Mouse (Mus musculus) spleen, adult 2 months (tissue): ENCODE measurements around the gene G430095P16Rik.

Experiments used
- CTCF ChIP-seq: fragments of 200-500 bp; IDR thresholded peaks from 2 replicates; pipeline ENCODE4 v1.5.1; 2011; ENCODE audit warnings: mild to moderate bottlenecking, inconsistent platforms; ENCODE audit not compliant: insufficient read depth, insufficient read length, insufficient replicate concordance; ENCODE audit errors: extremely low read depth
- POLR2A ChIP-seq: fragments of 200-500 bp; IDR thresholded peaks from 2 replicates; pipeline ENCODE4 v1.6.1; 2011; ENCODE audit warnings: low read depth, low read length, inconsistent platforms

GRCm38 (mm10) chr8:84698288-84698687 lies 24.5 kb upstream of the G430095P16Rik start:
- TF ChIP-seq CTCF, result no peak
- TF ChIP-seq POLR2A, result no peak
